Mouse (Mus musculus) kidney, adult 11 months (tissue): Measurements from ENCODE around the gene Cxcr3.

Experiments used
- DNase-seq: peaks from one replicate; pipeline ENCODE4 v3.0.0; 2022

The Cxcr3 gene

DNA sequence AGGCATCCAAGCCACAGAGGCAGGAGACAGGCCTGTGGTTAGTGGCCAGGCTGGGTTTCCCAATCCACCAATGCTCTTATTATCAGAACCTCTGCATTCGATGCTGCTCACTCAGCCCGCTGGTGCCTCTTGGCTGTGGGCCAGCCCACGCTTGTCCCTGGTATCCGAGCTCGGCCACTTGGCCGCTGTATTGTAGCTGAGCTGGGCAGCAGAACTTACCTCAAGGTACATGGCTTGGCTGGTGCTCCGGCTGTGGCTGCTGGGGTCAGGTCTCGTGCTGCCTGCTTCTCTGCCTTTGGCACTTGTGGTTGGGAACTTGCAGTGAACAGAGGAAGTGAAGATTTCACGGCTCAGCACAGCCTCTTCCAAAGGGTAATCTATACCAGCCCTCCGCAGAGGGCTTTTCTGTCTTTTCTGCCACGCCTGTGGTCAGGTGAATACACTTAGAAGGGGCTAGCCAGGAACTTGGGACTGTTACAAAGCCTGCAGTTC lies at the start of gene Cxcr3:
Gene Cxcr3 (minus strand): TSS at position 442 of the 492 bp plus-strand sequence.
- peak; percentile 20 for DNase-seq

DNA sequence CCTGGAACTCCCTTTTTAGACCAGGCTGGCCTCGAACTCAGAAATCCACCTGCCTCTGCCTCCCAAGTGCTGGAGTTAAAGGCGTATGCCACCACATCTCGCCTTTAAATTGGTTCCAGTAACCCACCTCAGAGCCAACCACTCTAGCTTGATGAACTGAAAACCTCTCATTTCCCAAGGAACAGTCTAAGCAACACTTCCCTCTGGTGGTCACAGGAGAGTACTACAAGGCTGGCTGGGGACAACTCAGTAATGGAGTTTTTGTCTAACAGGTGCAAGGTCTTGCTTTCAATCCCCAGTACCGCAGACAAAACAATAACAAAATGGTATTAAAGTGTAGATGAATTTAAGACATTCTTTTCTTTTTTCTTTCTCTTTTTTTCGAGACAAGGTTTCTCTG lies 38.0 kb upstream of the Cxcr3 start:
- DNase-seq, result peak; percentile 27

DNA sequence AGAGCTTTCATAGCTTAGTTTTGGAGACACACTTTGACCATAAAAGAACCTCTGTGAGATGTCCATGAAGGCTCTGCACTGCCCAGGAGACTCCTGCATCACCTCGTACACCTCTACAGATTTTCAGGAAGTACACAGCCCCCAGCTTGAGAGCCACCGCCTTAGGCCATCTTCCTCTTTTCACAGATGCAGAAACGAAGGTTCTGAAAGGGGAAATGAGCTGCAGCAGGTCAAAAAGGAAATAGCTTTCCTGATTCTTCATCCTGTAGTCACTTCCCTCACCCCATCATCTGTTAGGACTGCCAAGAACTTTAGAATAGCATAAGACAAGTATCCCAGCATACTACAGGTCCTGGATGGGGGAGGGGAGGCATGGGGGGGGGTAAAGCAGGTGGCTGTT lies 36.2 kb upstream of the Cxcr3 start:
- no peak for DNase-seq

DNA sequence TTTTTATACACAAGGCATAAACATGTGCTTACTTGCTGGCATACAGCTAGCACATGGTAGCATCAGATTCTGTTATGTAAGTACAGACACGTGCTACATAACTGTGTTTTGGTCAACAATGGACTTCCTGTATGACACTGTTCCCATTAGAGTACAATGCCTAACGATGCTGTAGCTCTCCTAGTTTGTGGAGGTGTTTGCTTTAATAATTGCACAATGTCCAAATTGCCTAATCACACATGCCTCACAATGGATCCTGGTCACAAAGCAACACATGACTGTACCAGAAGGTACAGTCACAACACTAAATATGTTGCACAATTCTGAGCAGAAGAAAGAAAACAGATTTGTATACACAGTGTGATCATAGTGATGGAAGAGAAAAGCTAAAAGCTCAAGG lies 35.4 kb upstream of the Cxcr3 start:
- no peak for DNase-seq

DNA sequence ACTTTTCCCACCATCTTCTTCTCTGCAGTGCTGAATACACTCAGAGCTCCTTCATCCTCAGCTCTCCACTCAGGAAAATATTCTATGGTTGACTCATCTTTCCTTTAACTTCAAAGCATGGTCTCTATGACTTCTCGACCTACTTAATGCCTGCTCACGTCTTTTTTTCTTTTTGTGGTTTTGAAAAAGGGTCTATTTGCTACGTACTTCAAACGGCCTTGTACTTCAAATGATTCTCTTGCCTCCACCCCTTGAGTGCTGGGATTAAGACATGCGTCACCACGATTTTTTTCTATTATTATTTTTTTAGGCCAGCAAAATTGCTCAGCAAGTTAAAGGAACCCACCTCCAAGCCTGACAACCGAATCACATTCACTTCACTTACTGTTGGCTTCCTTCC lies 33.2 kb upstream of the Cxcr3 start:
- DNase-seq, result no peak

DNA sequence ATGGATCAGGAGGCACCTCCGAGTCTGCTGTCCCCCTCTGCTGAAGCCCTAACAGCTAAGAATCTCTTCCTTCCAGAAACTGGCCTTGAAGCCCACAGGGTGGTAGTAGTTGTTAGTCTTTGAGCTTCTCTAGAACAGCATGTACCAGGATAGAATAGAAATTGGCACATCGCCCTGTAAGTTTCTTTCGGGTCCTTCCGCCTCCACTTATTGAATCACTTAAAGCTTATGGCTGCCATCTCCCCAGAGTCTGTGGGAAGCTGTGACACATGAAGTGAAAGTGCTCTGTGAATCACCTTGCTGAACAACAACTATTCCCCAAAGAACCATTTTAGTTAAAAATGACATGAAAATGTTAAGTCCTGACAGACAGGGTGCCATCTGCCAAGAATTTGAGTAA lies 31.0 kb upstream of the Cxcr3 start:
- DNase-seq, result no peak

DNA sequence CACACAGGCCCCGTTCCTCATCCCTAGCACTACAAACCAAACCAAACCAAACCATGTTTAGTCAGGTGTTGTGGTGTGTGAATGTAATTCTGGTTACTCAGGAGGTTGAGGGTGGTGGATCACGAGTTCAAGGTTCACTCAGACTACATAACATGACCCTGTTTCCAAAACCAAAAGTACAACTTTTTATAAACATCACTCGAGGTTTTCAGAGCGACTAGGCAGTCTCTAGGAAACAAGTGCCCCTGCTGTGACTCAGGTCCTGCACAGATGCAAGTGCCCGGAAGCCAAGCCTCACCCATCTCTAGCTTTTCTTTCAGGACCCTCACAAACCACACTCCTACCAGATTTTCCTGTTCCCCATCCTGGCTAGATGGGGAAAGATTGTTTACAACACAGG lies 30.6 kb upstream of the Cxcr3 start:
- DNase-seq, result no peak

DNA sequence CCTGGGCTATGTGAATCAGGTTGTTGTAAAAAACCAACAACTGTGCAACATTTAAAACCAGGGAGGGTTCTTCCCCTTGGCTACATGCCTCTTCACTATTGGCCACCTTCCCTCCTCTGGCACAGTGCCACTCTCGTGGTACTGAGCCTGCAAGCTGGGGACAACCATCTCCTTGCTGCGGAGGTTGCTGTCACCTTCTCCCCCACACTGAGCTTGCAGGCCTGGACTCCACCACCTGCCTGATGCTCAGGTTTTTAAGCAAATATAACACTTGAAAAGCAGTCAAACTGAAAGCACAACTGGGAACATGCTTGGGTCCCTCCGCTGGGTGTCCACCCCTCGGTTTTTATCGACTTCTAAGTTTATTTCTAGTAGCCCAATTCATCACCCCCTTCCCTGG lies 20.4 kb upstream of the Cxcr3 start:
- DNase-seq, result no peak

DNA sequence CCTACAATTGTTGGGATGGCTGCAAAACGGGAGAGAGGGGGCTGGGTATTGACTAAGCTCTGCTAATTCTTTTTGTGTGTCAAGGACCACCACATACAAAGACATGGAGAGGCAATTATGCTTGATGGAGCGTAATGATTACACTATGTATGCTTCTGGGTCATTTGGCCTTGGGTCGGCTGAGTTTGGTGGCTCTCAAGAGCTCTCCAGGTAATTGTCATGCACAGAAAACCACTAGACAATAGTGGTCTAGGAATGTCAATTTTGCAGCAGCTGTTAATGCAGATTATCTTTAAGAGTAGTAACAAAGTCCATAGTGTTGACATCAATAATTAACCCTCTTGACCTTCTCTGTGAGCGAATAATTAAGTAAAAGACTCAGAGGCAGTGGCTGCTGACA lies 16.1 kb upstream of the Cxcr3 start:
- DNase-seq, result no peak

DNA sequence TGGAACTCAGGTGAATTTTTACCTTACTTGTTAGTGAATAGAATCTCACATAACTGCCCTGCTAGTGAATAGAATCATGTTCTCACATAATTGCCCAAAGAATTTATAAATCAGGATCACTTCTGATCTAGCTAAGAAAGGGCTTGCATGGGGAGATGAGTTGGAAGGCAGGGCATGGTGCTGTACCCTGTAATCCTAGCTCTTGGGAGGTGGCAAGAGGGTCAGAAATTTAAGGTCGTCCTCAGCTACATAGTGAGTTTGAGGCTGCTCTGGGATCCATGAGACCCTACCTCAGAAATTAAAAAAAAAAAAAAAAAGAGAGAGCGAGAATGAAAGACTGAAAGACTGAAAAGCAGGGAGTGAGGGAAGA lies 7.0 kb upstream of the Cxcr3 start:
- DNase-seq, result no peak

DNA sequence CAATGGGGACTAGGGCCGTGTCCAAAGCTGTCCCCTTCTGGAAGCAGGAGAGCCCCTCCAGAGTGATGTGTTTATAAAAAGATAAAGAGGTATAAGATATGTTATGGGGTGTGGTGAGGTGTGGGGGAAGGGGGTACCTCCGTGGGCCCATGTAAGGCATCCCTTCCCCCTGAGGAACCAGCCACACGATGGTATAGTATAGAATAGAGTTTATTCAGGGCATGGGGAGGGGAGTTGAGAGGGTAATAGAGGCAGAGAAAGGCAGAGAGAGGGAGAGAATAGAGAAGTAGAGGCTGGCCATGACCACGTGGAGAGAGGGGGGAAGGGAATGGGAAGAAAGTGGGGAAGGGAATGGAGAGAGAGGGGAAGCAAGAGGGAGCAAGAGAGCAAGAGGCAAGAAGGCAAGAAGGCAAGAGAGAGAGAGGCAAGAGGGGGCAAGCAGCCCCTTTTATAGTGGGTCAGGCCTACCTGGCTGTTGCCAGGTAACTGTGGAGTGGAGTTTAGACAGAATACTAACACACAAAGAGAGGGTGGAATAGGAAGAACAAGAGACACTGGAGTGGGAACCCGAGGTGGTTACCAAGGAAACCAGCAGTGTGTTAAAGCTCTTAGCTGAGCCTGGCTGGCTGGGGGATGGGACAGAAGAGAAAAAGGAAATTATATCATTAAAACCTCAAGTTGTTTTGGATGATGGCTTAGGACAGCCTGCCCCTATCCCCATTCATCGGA lies 6.4 kb upstream of the Cxcr3 start:
- DNase-seq, result no peak

DNA sequence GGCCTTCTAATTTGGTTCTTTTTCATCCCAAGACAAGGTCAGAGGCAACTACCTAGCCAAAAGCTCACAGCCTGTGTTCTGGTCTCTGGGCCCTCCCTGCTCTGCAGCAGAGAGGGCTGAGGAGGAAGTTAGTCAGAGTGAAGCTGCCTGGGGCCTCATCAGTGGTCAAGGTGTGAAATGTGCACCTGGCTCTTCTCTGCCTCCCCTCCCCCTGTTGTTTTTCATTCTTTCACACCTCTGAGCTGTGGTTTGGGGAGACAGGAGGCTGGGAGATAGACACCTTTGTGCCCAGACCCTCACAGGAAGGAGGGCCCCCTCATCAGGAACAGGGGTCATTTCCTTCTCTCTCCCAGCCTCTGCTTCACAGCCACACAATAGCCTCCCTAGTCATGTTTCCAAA lies 3.1 kb upstream of the Cxcr3 start:
- no peak for DNase-seq

DNA sequence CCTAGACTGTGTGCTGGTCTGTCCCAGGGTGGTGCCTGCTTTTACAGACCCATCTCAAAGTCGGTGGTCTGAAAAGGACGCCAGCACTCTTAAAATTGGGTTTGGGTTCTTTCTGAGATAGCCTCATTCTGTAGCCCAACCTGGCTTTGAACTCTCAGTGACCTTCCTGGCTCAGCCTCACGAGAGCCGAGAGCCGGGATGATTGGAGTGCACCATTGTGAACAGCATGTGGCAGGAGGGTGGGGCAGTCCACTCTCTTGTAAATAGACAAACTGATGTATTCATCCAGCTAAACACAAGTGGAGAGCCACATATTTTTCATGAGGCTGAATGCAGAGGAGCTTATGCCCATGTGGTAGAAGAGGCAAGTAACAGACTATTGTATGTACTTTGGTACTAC lies 912 bp upstream of the Cxcr3 start:
- no peak for DNase-seq

DNA sequence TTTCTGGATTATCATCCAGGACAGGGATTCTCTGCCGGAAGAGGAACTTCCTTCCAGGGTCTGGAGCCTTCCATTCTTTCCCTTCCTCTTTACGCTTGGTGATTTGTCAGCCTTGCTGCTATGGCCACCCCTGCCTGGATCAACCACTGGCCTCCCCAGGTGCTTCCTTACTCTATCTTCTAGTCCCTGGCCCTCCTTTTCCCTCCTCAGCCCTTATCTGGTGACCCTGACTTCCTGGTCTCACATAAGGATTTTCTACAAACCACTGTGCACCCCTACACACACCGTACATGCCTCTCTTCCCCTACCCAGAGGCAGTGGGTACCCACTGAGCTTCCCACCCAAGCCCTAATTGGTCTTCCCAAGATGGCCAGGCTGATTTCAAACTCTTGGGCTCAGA lies 781 bp downstream of the Cxcr3 start:
- DNase-seq, result no peak

DNA sequence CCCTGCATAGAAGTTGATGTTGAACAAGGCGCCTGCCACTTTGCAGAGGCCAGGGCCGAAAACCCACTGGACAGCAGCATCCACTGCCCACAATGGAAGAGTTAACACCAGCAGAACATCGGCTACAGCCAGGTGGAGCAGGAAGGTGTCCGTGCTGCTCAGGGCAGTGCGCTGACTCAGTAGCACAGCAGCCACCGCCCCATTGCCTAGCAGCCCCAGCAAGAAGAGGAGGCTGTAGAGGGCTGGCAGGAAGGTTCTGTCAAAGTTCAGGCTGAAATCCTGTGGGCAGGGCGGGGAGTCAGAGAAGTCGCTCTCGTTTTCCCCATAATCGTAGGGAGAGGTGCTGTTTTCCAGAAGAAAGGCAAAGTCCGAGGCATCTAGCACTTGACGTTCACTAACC lies 1.4 kb downstream of the Cxcr3 start:
- no peak for DNase-seq

DNA sequence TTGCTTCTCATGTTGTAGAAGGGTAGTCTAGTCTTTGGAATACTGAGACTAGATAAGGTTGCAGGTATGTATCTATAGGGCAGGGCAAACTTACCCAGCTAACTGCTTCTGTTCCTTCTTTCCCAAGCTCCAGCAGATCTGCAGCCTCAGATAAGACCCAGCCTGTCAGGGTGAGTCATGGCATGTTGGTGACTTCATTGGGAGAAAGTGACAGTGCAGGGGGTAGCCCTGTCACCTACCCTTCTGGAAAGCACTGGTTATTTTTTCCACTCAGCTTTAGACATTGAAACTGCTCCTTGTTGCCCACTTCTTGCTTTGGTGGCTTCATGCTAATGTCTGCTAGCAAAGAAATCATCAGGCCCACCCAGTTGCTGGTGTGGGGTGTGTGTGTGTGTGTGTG lies 4.1 kb downstream of the Cxcr3 start:
- DNase-seq, result no peak

DNA sequence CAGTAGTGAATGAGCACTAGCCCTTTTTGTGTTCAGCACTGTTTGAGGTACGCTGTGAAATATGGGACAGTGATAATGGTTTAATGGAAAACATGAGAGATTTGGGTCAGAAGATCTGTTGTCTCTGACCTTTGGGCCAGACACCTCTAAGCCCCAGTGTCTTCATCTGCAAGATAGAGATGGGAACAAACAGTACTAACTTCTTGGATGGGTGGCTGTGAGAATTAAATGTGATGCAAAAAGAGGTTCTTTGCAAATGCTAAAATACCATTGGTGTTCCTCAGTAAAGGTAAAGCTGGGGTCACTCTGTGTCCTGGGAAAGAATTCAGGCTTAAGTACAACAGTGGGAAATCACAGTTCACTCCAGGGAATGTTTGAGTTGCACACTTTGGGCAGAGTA lies 13.7 kb downstream of the Cxcr3 start:
- DNase-seq, result no peak

DNA sequence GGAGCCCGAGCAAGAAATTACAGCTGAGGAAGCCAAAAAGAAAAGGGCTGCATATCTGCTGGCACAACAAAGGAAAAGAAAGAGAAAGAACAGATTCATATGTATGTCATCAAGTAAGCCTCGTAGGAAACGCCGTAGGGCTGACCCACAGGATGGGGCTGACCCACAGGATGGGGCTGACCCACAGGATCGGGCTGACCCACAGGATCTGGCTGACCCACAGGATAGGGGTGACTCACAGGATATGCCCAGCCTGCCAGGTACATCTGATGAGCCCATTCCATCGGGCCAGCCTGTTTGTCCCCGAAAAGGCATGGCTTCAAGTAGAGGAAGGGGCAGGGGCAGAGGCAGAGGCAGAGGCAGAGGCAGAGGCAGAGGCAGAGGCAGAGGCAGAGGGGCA lies 29.0 kb downstream of the Cxcr3 start:
- no peak for DNase-seq

DNA sequence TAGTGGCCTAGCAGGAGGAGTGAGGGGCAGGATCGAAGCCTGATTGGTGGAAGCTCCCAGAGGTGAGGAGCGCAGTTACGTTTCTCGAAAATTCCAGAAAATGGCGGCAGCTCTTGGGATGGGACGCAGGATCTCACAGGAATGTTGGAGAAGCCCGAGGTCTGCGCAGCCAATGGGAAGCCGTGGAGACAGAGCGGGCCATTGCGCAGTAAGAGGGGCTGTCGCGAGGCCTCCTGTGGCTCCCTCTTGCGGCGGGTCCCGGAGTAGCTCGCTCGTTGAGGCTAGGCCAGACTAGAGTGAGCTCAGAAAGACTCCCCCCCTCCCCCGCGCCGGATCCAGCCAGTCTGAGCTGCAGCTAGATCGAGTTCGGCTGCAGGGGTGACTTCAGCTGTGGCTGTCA lies 35.8 kb downstream of the Cxcr3 start:
- no peak for DNase-seq

DNA sequence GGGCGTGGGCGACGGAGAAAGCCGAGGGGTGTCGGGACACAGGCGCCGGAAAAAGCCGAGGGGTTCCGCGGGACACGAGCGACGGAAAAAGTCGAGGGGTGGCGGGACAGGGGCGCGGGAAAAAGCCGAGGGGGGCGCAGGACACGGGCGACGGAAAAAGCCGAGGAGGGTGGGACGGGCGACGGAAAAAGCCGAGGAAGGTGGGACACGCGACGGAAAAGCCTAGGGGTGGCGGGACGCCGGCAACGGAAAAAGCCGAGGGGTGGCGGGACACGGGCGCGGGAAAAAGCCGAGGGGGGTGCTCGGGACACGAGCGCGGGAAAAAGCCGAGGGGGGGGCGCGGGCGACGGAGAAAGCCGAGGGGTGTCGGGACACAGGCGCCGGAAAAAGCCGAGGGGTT lies 36.5 kb downstream of the Cxcr3 start:
- no peak for DNase-seq

DNA sequence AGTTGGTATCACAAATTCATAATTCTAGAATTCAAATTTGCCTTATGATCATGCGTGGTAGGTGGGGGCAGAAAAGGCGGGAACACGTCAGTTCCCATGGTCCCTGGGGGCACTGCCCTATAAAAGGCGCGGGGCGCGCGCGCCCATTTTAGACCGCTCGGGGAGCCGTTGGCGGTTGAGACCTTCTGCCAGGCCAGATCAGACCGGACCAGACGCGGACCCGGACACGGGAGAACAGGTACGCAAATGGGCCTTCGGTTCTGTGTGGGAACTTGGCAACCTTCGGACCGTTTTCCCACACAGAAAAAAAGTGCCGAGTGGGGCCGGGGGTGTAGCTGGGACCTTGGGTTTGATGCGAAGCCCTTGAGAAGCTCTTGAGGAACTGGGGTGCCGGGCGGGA lies 38.4 kb downstream of the Cxcr3 start:
- no peak for DNase-seq
